Mouse (Mus musculus) left cerebral cortex, adult 11 months (tissue): ENCODE data around the gene Rilp.

ENCODE experiments used
- DNase-seq: peaks from one replicate; pipeline ENCODE4 v3.0.0; 2022; ENCODE audit warnings: low spot score

Rilp gene

DNA sequence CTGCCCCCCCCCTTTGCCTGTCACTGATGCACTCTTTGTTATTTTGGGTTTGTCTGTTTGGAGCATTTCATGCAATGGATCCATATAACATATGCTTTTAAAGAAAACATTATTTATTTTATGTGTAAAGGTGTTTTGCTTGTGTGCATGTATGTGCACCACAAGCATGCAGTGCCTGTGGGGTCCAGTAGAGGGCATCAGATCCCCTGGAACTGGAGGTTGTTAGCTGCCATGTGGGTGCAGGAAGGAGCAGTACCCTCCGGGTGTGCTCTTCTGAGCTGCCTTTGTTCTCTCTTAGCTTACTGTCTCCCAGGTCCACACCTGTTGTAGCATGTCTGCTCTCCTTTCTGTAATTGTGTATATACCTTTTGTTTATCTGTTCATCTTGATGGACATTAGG lies 48.2 kb downstream of the Rilp start:
- DNase-seq: no peak

DNA sequence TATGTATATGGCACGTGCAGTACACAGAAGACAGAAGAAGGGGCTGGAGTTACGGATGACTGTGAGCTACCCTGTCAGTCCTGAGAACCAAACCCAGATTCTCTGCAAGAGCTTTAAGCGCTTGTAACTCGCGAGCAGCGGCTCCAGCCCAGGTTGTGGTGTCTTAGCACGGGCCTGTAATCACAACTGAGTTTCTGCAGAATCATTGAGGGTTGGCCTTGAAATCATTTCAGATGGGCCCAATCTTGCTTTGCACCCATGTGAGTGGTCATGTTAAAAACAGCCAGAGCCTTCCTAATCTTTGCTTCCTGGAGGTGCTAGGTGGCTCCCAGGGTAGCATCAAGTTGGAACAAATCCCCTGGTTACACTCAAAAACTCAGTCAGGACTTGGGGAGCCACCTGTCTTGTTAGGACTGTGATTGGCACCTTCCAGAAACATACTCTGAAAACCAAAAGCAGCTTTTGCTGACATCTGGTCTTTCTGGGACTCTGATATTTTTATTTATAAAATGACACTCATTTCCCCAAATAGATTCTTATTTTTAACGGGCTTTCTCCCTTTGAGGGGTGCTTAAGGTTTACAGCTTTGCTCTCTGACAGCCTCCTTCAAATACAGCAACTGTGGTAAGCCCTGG lies 50.1 kb downstream of the Rilp start:
- no peak for DNase-seq

DNA sequence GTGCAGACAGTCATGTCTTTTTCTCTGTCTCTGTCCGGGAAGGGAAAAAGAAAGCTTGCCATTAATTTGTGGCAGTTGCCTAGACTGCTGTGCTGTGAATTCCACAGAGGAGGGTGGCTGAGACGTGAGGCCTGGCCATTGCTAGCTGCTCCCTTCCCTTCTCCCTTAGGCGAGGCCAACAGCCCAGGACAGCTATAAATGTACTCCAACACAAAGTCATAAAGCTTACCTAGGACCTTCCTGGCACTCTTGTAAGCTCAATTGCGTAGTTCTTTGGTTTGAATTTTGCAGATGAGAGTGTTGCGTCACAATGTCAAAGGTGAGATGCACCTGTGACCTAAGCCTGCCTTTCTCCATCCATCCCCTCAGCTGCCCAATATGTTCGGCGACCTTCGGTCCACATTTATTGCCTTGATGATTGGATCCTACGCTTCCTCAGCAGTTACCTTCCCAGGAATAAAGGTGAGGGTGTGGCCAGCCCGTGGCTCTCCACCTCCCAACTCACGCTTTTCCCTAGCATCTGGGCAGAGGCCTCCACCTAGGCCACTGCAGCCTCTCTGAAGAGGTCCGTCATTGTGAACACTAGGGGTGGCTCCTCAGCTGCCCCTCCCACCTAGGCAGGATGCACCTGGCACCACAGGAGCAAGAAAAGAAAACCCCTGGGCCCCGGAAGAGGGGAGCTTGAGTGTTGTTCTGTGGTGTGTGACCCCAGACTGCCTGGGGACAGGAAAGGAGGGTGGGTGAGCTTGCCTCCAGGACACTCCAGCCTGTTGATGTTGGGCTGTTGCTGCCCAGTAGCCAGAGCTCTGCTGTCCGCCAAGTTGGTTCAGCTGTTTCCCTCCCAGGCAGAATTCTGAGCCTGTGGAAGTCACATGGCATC lies 50.9 kb downstream of the Rilp start:
- DNase-seq: no peak

GRCm38 (mm10) chr11:75561410-75561791 lies 51.5 kb downstream of the Rilp start:
- DNase-seq: no peak
